Mouse (Mus musculus): Measurements from ENCODE around the gene Zbtb18.

DNA sequence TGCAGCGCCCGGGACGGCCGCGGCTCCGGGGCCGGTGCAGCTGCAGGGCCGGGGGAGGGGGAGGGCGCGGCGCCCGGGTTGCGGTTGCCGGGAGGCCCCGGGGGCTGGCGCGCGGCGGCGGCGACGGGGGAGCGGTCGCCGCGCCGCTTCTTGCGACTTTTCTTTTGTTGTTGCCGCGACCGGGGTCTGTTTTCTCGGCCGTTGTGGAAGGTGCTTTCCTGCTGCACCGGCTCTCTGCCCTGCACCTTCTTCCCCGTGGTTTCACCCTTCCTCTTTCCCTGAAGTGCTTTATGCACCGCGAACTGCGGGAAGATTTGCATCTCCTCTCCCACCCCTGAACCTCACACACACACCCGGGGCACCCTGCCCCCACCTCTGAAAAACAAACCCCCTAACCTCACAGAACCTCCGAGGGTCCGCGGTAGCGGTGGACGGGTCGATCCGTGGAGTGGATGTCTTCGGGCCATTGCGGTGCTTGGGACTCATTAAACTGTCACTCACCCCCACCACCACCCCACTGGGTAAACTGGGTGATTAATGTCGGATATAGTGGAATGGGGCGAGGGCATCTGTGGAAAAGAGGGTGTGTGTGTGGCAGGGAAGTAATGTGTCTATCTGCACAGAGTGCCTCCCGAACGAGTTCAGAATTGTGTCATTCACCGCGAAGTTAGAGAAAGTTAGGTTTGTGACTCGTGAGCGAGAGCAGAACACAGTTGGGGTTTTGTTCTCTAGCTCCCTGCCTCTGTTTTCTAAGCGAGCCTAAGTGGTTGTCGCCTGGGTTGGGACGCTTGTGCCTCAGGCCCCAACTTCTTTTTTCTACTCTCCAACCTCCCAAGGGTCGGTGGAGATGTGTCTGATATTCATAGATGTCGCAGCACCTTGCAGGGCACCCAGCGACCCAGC, 921 bp downstream of the Zbtb18 start:
- TF ChIP-seq CTCF (IDR thresholded peaks at IDR 0.05; ENCODE audit: low read depth, low read length) (no peak), POLR2A (IDR thresholded peaks at IDR 0.05; ENCODE audit: borderline replicate concordance, low read depth, low read length) (no peak)

Data from bone marrow macrophage, adult 2 months (primary cell).